Mouse (Mus musculus): ENCODE results near the gene Fam163a. TPM values are rescaled to one million over a fixed set of nuclear protein-coding genes. Genes with fewer than 3 reads are reported as not detected.

The Fam163a gene
- polyA plus RNA-seq, 1 experiment, result 0.02 TPM

GRCm38 (mm10) chr1:156184158-156184571, 20.7 kb downstream of the Fam163a start:
- Histone ChIP-seq H3K4me3 (replicated peaks) (no peak overlapping the region), H3K9me3 (ENCODE audit: control insufficient read depth, low read length) (no peaks in the 10 kb centered on the region), H3K36me3 (ENCODE audit: control insufficient read depth) (no peaks in the 10 kb centered on the region), H3K27me3 (ENCODE audit: control insufficient read depth) (no peaks in the 10 kb centered on the region; the same call in 1 of the 2 replicates), H3K4me1 (ENCODE audit: control insufficient read depth) (peaks cover 4% of the 10 kb centered on the region; the same call in 1 of the 2 replicates)
- TF ChIP-seq GATA1 (IDR thresholded peaks at IDR 0.05; ENCODE audit: low read length) (no peak), TAL1 (IDR thresholded peaks at IDR 0.05; ENCODE audit: low read length) (no peak)

DNA sequence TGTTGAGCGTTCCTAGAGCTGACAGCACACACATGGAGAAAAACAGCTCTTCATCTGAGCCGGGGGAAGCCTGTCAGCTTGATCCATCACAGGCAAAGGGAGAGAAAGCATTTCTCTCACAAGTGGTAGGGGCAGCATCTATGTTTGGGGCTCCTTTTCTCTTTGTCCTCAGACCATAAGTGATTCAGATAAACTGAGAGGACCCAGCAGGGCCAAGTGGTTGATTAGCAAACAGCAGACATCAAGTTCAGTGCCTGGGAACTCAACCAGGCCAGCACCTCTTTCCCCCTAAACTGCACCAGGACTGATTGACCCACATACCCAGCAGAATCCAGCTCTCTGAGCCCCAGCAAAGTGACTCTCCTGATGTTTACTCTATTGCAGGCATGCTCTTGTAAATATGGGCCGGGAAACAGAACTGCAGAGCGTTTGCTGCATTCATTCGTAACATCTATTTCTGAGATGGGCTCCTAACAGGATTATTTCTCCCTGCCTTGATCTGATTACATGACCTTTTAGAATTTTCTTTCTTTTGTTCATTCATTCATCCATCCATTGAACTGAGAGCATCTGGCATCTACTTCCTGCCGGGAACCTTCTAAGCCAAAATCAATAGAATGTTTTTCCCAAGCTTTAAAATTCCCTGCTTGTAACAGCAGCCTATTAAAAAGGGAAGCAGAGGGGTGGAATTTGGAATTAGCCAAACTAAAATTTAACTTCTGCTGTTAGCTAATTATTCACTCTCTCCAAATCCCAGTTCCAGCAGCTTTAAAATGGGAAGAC, 21.5 kb downstream of the Fam163a start:
- Histone ChIP-seq H3K36me3 (ENCODE audit: control insufficient read depth) (no peaks in the 10 kb centered on the region), H3K9me3 (ENCODE audit: control insufficient read depth, low read length) (no peaks in the 10 kb centered on the region), H3K27me3 (ENCODE audit: control insufficient read depth) (no peaks in the 10 kb centered on the region; the same call in 1 of the 2 replicates), H3K4me1 (ENCODE audit: control insufficient read depth) (peaks cover 4% of the 10 kb centered on the region; the same call in 1 of the 2 replicates), H3K4me3 (replicated peaks) (no peak overlapping the region)
- no peak for TF ChIP-seq TAL1 (IDR thresholded peaks at IDR 0.05; ENCODE audit: low read length)

GRCm38 (mm10) chr1:156179875-156180274, 25.0 kb downstream of the Fam163a start:
- no peak for TF ChIP-seq GATA1 (IDR thresholded peaks at IDR 0.05; ENCODE audit: low read length)

GRCm38 (mm10) chr1:156168737-156169136, 36.1 kb downstream of the Fam163a start:
- Histone ChIP-seq H3K36me3 (ENCODE audit: control insufficient read depth) (no peaks in the 10 kb centered on the region), H3K4me1 (ENCODE audit: control insufficient read depth) (no peaks in the 10 kb centered on the region), H3K4me3 (replicated peaks) (no peak overlapping the region), H3K27me3 (ENCODE audit: control insufficient read depth) (no peaks in the 10 kb centered on the region), H3K9me3 (ENCODE audit: control insufficient read depth, low read length) (no peaks in the 10 kb centered on the region)
- no peak for TF ChIP-seq TAL1 (IDR thresholded peaks at IDR 0.05; ENCODE audit: low read length)
- TF ChIP-seq GATA1 (IDR thresholded peaks at IDR 0.05; ENCODE audit: low read length), result no peak

More at GRCm38 (mm10) chr1:156179875-156180274, 25.0 kb downstream of the Fam163a start:
- Histone ChIP-seq H3K9me3 (ENCODE audit: control insufficient read depth, low read length) (no peaks in the 10 kb centered on the region), H3K4me3 (replicated peaks) (no peak overlapping the region), H3K27me3 (ENCODE audit: control insufficient read depth) (no peaks in the 10 kb centered on the region; the same call in 1 of the 2 replicates), H3K36me3 (ENCODE audit: control insufficient read depth) (no peaks in the 10 kb centered on the region), H3K4me1 (ENCODE audit: control insufficient read depth) (peaks cover 4% of the 10 kb centered on the region; the same call in 1 of the 2 replicates)

DNA sequence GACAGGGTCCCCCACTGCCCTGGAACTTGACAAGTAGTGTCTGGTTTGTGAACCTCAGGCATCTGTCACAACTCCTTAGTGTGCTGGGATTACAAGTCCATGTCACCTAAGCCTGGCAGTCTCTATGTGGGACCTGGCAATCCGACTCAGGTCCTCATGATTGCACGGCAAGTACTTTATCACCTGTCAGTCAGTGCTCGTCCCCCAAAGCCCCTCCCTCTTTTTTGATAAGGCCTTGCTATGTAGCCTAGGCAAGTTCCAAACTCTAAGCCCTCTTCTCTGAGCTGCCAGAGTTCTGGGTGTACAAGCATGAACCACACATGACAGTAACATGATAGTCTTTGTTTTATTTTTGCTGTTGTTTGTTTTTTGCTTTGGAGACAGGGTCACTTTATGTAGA, 88.1 kb downstream of the Fam163a start:
- peaks cover 26% of the 10 kb centered on the region for H3K4me1 ChIP-seq (ENCODE audit: control insufficient read depth)
- H3K36me3 ChIP-seq (ENCODE audit: control insufficient read depth), result no peaks in the 10 kb centered on the region
- H3K4me3 ChIP-seq (replicated peaks), result no peak overlapping the region
- H3K9me3 ChIP-seq (ENCODE audit: control insufficient read depth, low read length), result no peaks in the 10 kb centered on the region
- TF ChIP-seq GATA1 (IDR thresholded peaks at IDR 0.05; ENCODE audit: low read length) (no peak), TAL1 (IDR thresholded peaks at IDR 0.05; ENCODE audit: low read length) (no peak)
- no peaks in the 10 kb centered on the region for H3K27me3 ChIP-seq (ENCODE audit: control insufficient read depth)

DNA sequence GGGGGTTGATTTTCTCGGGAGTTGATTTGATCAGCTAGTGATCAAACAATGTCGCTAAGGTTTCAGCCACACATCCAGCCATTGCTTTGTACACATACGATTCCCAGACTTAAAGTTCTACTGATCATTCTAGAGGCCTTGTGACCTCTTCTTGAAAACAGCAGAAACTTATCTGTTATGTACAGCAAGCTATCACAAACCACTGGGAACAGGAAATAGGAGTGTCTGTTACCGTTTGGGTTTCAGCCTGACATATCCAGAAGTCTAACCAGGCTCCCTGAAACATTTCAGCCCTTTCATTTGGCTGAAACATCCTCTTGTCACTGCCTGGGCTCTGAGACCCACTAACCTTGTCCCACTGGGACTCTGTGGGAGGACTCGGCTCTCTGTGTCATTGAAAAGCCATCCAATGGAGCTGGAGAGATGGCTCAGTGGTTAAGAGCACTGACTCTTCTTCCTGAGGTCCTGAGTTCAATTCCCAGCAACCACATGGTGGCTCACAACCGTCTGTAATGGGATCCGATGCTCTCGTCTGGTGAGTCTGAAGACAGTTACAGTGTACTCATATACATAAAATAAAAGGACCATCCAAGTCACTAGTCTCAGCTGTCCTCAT, 90.8 kb downstream of the Fam163a start:
- Histone ChIP-seq H3K27me3 (ENCODE audit: control insufficient read depth) (no peaks in the 10 kb centered on the region), H3K4me1 (ENCODE audit: control insufficient read depth) (peaks cover 26% of the 10 kb centered on the region), H3K4me3 (replicated peaks) (no peak overlapping the region), H3K36me3 (ENCODE audit: control insufficient read depth) (no peaks in the 10 kb centered on the region), H3K9me3 (ENCODE audit: control insufficient read depth, low read length) (no peaks in the 10 kb centered on the region)
- TF ChIP-seq GATA1 (IDR thresholded peaks at IDR 0.05; ENCODE audit: low read length) (no peak), TAL1 (IDR thresholded peaks at IDR 0.05; ENCODE audit: low read length) (no peak)

DNA sequence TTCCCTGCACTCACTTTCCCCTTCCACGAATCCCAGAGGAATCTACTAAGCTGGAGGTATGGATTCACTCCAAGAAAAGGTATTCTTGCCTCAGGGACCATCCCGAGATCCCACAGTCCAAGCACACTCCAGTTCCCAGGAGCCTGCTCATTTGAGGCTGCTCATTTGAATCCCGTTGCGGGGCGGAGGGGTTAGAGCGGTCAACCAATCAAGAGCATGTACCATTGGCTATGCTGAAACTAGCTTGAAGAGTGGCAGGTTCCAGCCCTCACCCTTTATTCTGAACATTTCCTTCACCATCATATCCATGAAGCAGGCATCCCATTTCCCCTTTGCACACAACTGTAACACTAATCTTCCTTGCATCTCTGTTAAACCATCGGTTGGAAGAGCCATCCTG, 92.7 kb downstream of the Fam163a start:
- Histone ChIP-seq H3K4me3 (replicated peaks) (no peak overlapping the region), H3K36me3 (ENCODE audit: control insufficient read depth) (no peaks in the 10 kb centered on the region), H3K27me3 (ENCODE audit: control insufficient read depth) (no peaks in the 10 kb centered on the region), H3K4me1 (ENCODE audit: control insufficient read depth) (peaks cover 26% of the 10 kb centered on the region), H3K9me3 (ENCODE audit: control insufficient read depth, low read length) (no peaks in the 10 kb centered on the region)
- TF ChIP-seq GATA1 (IDR thresholded peaks at IDR 0.05; ENCODE audit: low read length) (no peak), TAL1 (IDR thresholded peaks at IDR 0.05; ENCODE audit: low read length) (no peak)

GRCm38 (mm10) chr1:156111728-156112127, 93.1 kb downstream of the Fam163a start:
- Histone ChIP-seq H3K27me3 (ENCODE audit: control insufficient read depth) (no peaks in the 10 kb centered on the region), H3K9me3 (ENCODE audit: control insufficient read depth, low read length) (no peaks in the 10 kb centered on the region), H3K4me3 (replicated peaks) (no peak overlapping the region), H3K36me3 (ENCODE audit: control insufficient read depth) (no peaks in the 10 kb centered on the region), H3K4me1 (ENCODE audit: control insufficient read depth) (peaks cover 25% of the 10 kb centered on the region)
- TF ChIP-seq TAL1 (IDR thresholded peaks at IDR 0.05; ENCODE audit: low read length) (no peak), GATA1 (IDR thresholded peaks at IDR 0.05; ENCODE audit: low read length) (no peak)

DNA sequence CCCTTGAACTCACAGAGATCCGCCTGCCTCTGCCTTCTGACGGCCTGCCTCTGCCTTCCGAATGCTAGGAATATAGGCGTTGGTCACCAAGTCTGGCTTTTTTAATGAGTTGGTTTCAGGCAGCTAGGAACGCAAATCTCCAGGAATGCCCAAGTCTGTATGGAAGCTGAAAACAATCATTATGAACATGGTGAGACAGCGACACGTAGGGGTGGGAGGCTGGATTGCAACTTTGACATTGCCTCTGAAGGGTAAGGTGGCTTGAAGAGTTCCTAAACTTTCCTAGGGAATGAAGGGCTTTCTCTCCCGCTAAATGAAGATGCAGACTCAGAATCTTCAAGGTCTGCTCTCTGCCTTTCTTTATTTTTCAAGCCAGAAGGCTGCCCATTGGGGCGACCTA, 93.7 kb downstream of the Fam163a start:
- H3K36me3 ChIP-seq (ENCODE audit: control insufficient read depth), result no peaks in the 10 kb centered on the region
- peaks cover 19% of the 10 kb centered on the region for H3K4me1 ChIP-seq (ENCODE audit: control insufficient read depth)
- H3K4me3 ChIP-seq (replicated peaks), result no peak overlapping the region
- no peaks in the 10 kb centered on the region for H3K27me3 ChIP-seq (ENCODE audit: control insufficient read depth)
- TF ChIP-seq TAL1 (IDR thresholded peaks at IDR 0.05; ENCODE audit: low read length), result no peak
- no peak for TF ChIP-seq GATA1 (IDR thresholded peaks at IDR 0.05; ENCODE audit: low read length)
- no peaks in the 10 kb centered on the region for H3K9me3 ChIP-seq (ENCODE audit: control insufficient read depth, low read length)

Data from erythroblast, embryonic 14.5 days (primary cell).